Mouse (Mus musculus) MEL (cell line): ENCODE data around the gene Jmjd8. TPM values are rescaled to one million over a fixed set of nuclear protein-coding genes. Genes with fewer than 3 reads are reported as not detected.
A peak's percentile ranks its signal among the peaks of the same experiment; 100 is the strongest.

Source experiments
- DNase-seq: peaks from one replicate; pipeline ENCODE4 v3.0.0; 2011; ENCODE audit warnings: low read depth, low spot score
- H3K27ac ChIP-seq: 2 replicates; pipeline ENCODE4 v1.5.1; 2012; ENCODE audit warnings: low read depth, mild to moderate bottlenecking, control low read depth, low read length, moderate library complexity; ENCODE audit not compliant: control insufficient read depth
- H3K27me3 ChIP-seq, 2 experiments: fragments of 150-350 bp in 1 of 2; sonication (generic) in 1 of 2; 2 replicates each; pipeline ENCODE4 v1.6.1; 2012; ENCODE audit warnings: low read length in 2 of 2, mild to moderate bottlenecking in 2 of 2, improper control_type of control experiment in 1 of 2, moderate library complexity in 1 of 2; ENCODE audit not compliant: insufficient read depth in 2 of 2, control insufficient read depth in 1 of 2
- H3K36me3 ChIP-seq, 2 experiments: 2 replicates each; pipeline ENCODE4 v1.6.1; 2012 to 2014; ENCODE audit warnings: low read length in 2 of 2, improper control_type of control experiment in 1 of 2, inconsistent platforms in 1 of 2, mild to moderate bottlenecking in 1 of 2; ENCODE audit not compliant: insufficient read depth in 2 of 2, control insufficient read depth in 1 of 2
- H3K4me1 ChIP-seq, 2 experiments: fragments of 150-350 bp in 1 of 2; sonication (generic) in 1 of 2; 2 replicates each; pipeline ENCODE4 v1.6.1; 2012; ENCODE audit warnings: low read length in 2 of 2, improper control_type of control experiment in 1 of 2, mild to moderate bottlenecking in 1 of 2; ENCODE audit not compliant: insufficient read depth in 2 of 2, control insufficient read depth in 1 of 2
- H3K4me3 ChIP-seq, 2 experiments: fragments of 150-350 bp in 1 of 2; sonication (generic) in 1 of 2; 2 replicates each; pipeline ENCODE4 v1.5.1; 2012; ENCODE audit warnings: low read depth in 2 of 2, low read length in 2 of 2, mild to moderate bottlenecking in 2 of 2, moderate library complexity in 2 of 2, control low read depth in 1 of 2, improper control_type of control experiment in 1 of 2; ENCODE audit not compliant: control insufficient read depth in 1 of 2, insufficient read depth in 1 of 2
- H3K79me2 ChIP-seq: 2 replicates; pipeline ENCODE4 v1.6.1; 2012; ENCODE audit warnings: mild to moderate bottlenecking, low read length, moderate library complexity; ENCODE audit not compliant: control insufficient read depth, poor library complexity, insufficient read depth
- H3K9ac ChIP-seq: 2 replicates; pipeline ENCODE4 v1.6.1; 2012; ENCODE audit warnings: low read depth, mild to moderate bottlenecking, control low read depth, low read length, moderate library complexity; ENCODE audit not compliant: control insufficient read depth, poor library complexity, severe bottlenecking
- H3K9me3 ChIP-seq: fragments of 150-350 bp; sonication (generic); replicated peaks from 2 replicates; pipeline ENCODE4 v1.6.1; 2012; ENCODE audit warnings: mild to moderate bottlenecking, low read length, improper control_type of control experiment, moderate library complexity; ENCODE audit not compliant: insufficient read depth
- BHLHE40 ChIP-seq: IDR thresholded peaks from 2 replicates; pipeline ENCODE4 v1.6.1; 2012; ENCODE audit warnings: low read depth, mild to moderate bottlenecking, inconsistent platforms, low read length, improper control_type of control experiment, borderline replicate concordance
- CHD1 ChIP-seq: IDR thresholded peaks from 2 replicates; pipeline ENCODE4 v1.6.1; 2012; ENCODE audit warnings: low read depth, mild to moderate bottlenecking, inconsistent platforms, low read length, improper control_type of control experiment
- CTCF ChIP-seq, 3 experiments: IDR thresholded peaks in 2 of 3; conservative IDR thresholded peaks in 1 of 3; 2 replicates each; pipeline ENCODE4 v1.5.1; 2011 to 2012; ENCODE audit warnings: low read length in 3 of 3, low read depth in 2 of 3, mild to moderate bottlenecking in 2 of 3, improper control_type of control experiment in 1 of 3, inconsistent platforms in 1 of 3, mixed read lengths in 1 of 3, moderate library complexity in 1 of 3; ENCODE audit not compliant: control insufficient read depth in 1 of 3, insufficient read depth in 1 of 3, poor library complexity in 1 of 3, severe bottlenecking in 1 of 3
- ELF1 ChIP-seq: IDR thresholded peaks from 2 replicates; pipeline ENCODE4 v1.6.1; 2014; ENCODE audit warnings: low read depth, mild to moderate bottlenecking, inconsistent platforms, low read length, improper control_type of control experiment, moderate library complexity
- HCFC1 ChIP-seq: IDR thresholded peaks from 2 replicates; pipeline ENCODE4 v1.6.1; 2012; ENCODE audit warnings: low read depth, mild to moderate bottlenecking, inconsistent platforms, low read length, improper control_type of control experiment, moderate library complexity
- MAZ ChIP-seq: IDR thresholded peaks from 2 replicates; pipeline ENCODE4 v1.6.1; 2012; ENCODE audit warnings: low read depth, mild to moderate bottlenecking, inconsistent platforms, low read length, improper control_type of control experiment
- MYB ChIP-seq: IDR thresholded peaks from 2 replicates; pipeline ENCODE4 v1.6.1; 2011; ENCODE audit warnings: mild to moderate bottlenecking, low read depth, low read length, improper control_type of control experiment
- MYC ChIP-seq: IDR thresholded peaks from 2 replicates; pipeline ENCODE4 v1.6.1; 2011; ENCODE audit warnings: low read depth, mild to moderate bottlenecking, low read length, improper control_type of control experiment, moderate library complexity
- POLR2AphosphoS2 ChIP-seq: IDR thresholded peaks from 2 replicates; pipeline ENCODE4 v1.6.1; 2011; ENCODE audit warnings: low read length, improper control_type of control experiment
- RCOR1 ChIP-seq: IDR thresholded peaks from 2 replicates; pipeline ENCODE4 v1.6.1; 2012; ENCODE audit warnings: low read depth, mild to moderate bottlenecking, inconsistent platforms, low read length, improper control_type of control experiment
- SIN3A ChIP-seq: IDR thresholded peaks from 2 replicates; pipeline ENCODE4 v1.6.1; 2012; ENCODE audit warnings: low read length, improper control_type of control experiment, inconsistent platforms
- TCF12 ChIP-seq: IDR thresholded peaks from 2 replicates; pipeline ENCODE4 v1.6.1; 2014; ENCODE audit warnings: low read depth, mild to moderate bottlenecking, inconsistent platforms, low read length, improper control_type of control experiment, moderate library complexity
- UBTF ChIP-seq: IDR thresholded peaks from 2 replicates; pipeline ENCODE4 v1.6.1; 2012; ENCODE audit warnings: low read depth, mild to moderate bottlenecking, inconsistent platforms, low read length, improper control_type of control experiment, moderate library complexity, borderline replicate concordance; ENCODE audit not compliant: insufficient read depth
- USF1 ChIP-seq: IDR thresholded peaks from 2 replicates; pipeline ENCODE4 v1.6.1; 2014; ENCODE audit warnings: low read depth, mild to moderate bottlenecking, inconsistent platforms, low read length, improper control_type of control experiment, moderate library complexity
- ZMIZ1 ChIP-seq: IDR thresholded peaks from 2 replicates; pipeline ENCODE4 v1.6.1; 2012; ENCODE audit warnings: low read depth, mild to moderate bottlenecking, inconsistent platforms, low read length, improper control_type of control experiment, moderate library complexity
- polyA plus RNA-seq, 2 experiments: library from polyadenylated mRNA; stranded (reverse) in 1 of 2; unstranded in 1 of 2; fragments of >175 nt in 1 of 2; fragments of >200 nt in 1 of 2; gene quantifications; 2 replicates each; pipeline versions ENCODE4 v1.2.1 to v1.2.4; 2012; ENCODE audit warnings: low replicate concordance in 2 of 2, low read depth in 1 of 2; ENCODE audit not compliant: insufficient read length in 2 of 2, insufficient read depth in 1 of 2, missing spikeins in 1 of 2
- total RNA-seq: library from RNA; depleted of rRNA; stranded (reverse); fragments of 300-350 nt; gene quantifications from 2 replicates; pipeline ENCODE4 v1.2.3, GENCODE M21; 2012

The Jmjd8 gene
- total and polyA plus RNA-seq, 3 experiments: 12.9 to 23.9 TPM; not detected in 1

DNA sequence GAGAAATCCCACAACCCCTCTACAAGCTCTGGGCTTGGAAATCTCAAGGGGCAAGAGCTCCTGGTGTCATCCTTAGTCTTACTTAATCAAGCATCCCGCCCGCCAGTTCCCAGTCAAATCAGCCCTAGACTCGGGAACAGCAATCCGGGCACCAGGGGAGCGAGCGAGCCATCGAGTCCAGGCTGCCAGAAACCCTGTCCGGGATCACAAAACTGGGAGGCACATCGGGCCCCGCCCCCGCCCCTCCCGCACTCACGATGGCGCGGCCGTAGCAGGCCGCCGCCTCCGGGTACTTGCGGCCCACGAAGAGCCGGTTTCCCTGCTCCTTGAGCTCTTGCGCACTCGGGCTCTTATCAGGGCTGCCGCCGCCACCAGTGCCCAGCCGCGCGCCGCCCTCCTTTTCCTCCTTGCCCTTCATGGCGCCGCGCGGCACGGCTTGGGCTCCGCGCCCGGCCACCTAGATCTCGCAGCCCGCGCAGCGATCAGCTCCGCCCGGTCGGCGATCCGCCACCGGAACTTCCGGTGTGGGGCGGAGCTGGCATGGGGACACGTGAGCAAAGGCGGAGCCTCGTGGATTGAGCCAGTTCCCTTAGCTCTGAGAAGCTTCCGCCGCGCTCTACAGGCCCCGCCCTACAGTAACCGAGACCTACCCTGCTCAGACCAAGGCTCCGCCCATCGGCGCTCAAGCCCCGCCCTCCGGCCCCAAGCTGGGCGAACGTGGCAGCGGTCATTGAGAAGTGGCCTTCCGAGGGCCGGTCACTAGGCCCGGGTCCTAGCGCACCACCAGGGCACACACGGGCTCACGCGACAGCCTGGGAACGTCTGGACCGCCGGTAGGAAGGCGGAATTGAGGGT lies 4.0 kb downstream of the Jmjd8 start (continued):
- TF ChIP-seq HCFC1 (peak; percentile 84), MYC (peak; percentile 42; the same call in 1 of the 2 replicates), CHD1 (no peak)
- TF ChIP-seq, all 39 proteins: peak for 19

- H3K9me3 ChIP-seq: no peaks in the 10 kb centered on the region
- peaks cover 2 to 34% of the 10 kb centered on the region in 2 experiments; a peak in 3 of 4 replicates for H3K4me1 ChIP-seq
- H3K79me2 ChIP-seq: peaks cover 52% of the 10 kb centered on the region
- peak within 1 kb of the TSS; percentile 80 to 87 for H3K4me3 ChIP-seq
- H3K27me3 ChIP-seq: no peaks in the 10 kb centered on the region
- no peak for DNase-seq
- peaks cover 0 to 13% of the 10 kb centered on the region in 2 experiments; a peak in 2 of 4 replicates for H3K36me3 ChIP-seq
- peak within 1 kb of the TSS; percentile 82 for H3K27ac ChIP-seq
- TF ChIP-seq MAZ (0 out of 2 replicates have a peak, but pooled peaks have one; percentile 5), MYC (0 out of 2 replicates have a peak, but pooled peaks have one; percentile 62), CTCF (IDR thresholded peaks at IDR 0.05 in 2 of 3, conservative IDR thresholded peaks at IDR 0.05 in 1 of 3; ENCODE audit: control insufficient read depth in 1 of 3, insufficient read depth in 1 of 3, low read depth in 2 of 3, low read length in 3 of 3, poor library complexity in 1 of 3, severe bottlenecking in 1 of 3) (no peak), RCOR1 (no peak), BHLHE40 (peak; percentile 74; the same call in 1 of the 2 replicates), POLR2AphosphoS2 (peak; percentile 75; the same call in 1 of the 2 replicates), USF1 (peak; percentile 57), ZMIZ1 (peak; percentile 21; the same call in 1 of the 2 replicates), ELF1 (no peak), TCF12 (0 out of 2 replicates have a peak, but pooled peaks have one; percentile 1), SIN3A (peak; percentile 43; the same call in 1 of the 2 replicates)
- peak within 1 kb of the TSS; percentile 95 for H3K9ac ChIP-seq
These were observed 4.6 kb downstream of the Jmjd8 start, which contains the start of gene Stub1 for GRCm38 (mm10) chr17:25833291-25833663. Stub1 (minus strand) TSS chr17:25833404.

DNA sequence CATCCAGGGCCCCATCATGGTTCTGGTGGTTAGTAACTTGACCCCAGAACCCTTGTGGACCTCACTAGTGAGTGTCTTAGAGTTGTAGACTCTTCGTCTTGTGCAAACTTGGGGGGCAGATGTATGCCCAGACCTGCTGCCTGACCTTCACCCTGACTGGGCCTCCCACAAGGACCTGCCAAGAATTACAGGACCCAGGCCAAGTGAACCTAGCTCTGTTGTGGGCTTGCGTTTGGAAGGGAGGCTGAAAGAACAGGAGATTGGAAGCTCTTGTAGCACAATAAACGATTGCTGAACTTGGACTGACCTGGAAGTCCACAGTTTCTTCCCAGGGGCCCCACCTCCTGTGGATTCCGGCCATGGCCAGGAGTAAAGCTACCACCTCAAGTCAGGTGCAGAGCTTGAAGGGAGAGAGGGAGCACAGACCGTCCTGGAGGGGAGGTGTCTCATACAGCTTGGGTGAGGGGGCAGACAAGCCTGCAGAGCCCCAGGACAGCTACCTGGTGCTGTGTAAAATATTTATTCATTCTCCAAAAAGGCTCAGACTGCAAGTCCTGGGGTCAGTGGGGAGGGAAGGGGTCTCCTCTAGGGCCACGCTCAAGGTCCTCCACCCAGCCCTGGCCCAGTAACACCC lies 5.4 kb downstream of the Jmjd8 start:
- Histone ChIP-seq H3K4me3 (peak overlapping the region; percentile 60 to 87), H3K27ac (peak overlapping the region; percentile 76), H3K4me1 (peaks cover 2 to 31% of the 10 kb centered on the region in 2 experiments; a peak in 3 of 4 replicates), H3K27me3 (no peaks in the 10 kb centered on the region), H3K9ac (peak overlapping the region; percentile 95), H3K36me3 (peaks cover 0 to 10% of the 10 kb centered on the region in 2 experiments; a peak in 2 of 4 replicates), H3K9me3 (no peaks in the 10 kb centered on the region), H3K79me2 (peaks cover 50% of the 10 kb centered on the region)
- no peak for TF ChIP-seq MYB
- no peak for TF ChIP-seq UBTF
- no peak for DNase-seq
